Mouse (Mus musculus) heart, adult 2 months (tissue): Measurements from ENCODE around the gene Itm2a.

ENCODE experiments used
- CTCF ChIP-seq: fragments of 200-600 bp; IDR thresholded peaks from 2 replicates; pipeline ENCODE4 v1.8.1; 2022; ENCODE audit warnings: antibody characterized with exemption, mild to moderate bottlenecking, moderate library complexity
- EP300 ChIP-seq: fragments of 200-500 bp; IDR thresholded peaks from 2 replicates; pipeline ENCODE4 v1.6.1; 2011; ENCODE audit warnings: low read depth, low read length, control low read depth; ENCODE audit not compliant: insufficient read depth
- POLR2A ChIP-seq: fragments of 200-500 bp; IDR thresholded peaks from 2 replicates; pipeline ENCODE4 v1.6.1; 2011; ENCODE audit warnings: mild to moderate bottlenecking, low read depth, low read length, control low read depth; ENCODE audit not compliant: insufficient read depth

DNA sequence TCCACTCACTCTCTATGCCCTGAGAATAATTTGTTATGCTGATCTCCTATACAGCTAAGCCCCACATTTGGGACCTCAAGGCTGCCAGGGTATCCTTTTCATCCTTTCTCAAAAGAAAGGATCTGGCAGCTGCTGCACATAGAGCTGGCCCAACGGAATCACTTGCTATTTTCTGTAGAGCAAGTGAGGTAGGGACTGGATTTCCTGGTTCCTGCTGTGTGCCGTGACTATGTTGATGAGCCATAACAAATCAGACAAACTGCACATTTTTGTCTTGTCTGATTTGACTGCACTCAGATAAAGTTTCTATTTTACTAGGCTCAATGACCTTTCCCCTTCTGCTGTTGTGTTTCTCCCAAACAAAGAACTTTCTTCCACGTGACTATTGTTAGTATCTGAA is 14.2 kb upstream of the Itm2a start:
- TF ChIP-seq CTCF (no peak), POLR2A (no peak), EP300 (no peak)
